Mouse (Mus musculus): ENCODE measurements at regions not wholly inside any gene's neighbourhood (a gene's known extent, or its start where the extent isn't known, plus 50 kb on each side); places are given as distances from the start of the nearest gene placed in this dataset.

- TF ChIP-seq CTCF (IDR thresholded peaks at IDR 0.05; ENCODE audit: low read depth) (no peak), EP300 (IDR thresholded peaks at IDR 0.05; ENCODE audit: low read depth) (no peak)
Measured at GRCm38 (mm10) chr13:47709323-47709722, 551.7 kb upstream of the Id4 start.
